Mouse (Mus musculus) myocyte (in vitro differentiated cells): ENCODE results near the gene Vmn2r3.

ENCODE experiments used
- POLR2A ChIP-seq: IDR thresholded peaks from one replicate; pipeline ENCODE4 v1.6.1; 2011; ENCODE audit warnings: low read depth, mild to moderate bottlenecking, control low read depth, moderate library complexity; ENCODE audit not compliant: insufficient read length
- REST ChIP-seq: IDR thresholded peaks from one replicate; pipeline ENCODE4 v1.6.1; 2011; ENCODE audit warnings: mild to moderate bottlenecking, control low read depth, moderate library complexity; ENCODE audit not compliant: insufficient read depth, insufficient read length

- TF ChIP-seq POLR2A (no peak), REST (no peak)
Observed at GRCm38 (mm10) chr3:64251646-64252045, 37.9 kb downstream of the Vmn2r3 start.
